Mouse (Mus musculus): ENCODE measurements around the gene 1110008P14Rik. TPM values are rescaled to one million over a fixed set of nuclear protein-coding genes. Genes with fewer than 3 reads are reported as not detected.
A peak's percentile ranks its signal among the peaks of the same experiment; 100 is the strongest.

Gene 1110008P14Rik
- total and polyA plus RNA-seq, 3 experiments = 24.3 to 32.4 (median 27.8) TPM

- Histone ChIP-seq H3K27me3 (replicated peaks) (peaks cover 29% of the 10 kb centered on the region), H3K79me2 (replicated peaks; ENCODE audit: control insufficient read depth, extremely low read depth, insufficient read depth, poor library complexity, severe bottlenecking) (no peaks in the 10 kb centered on the region), H3K4me1 (ENCODE audit: control insufficient read depth in 1 of 2, insufficient read depth in 2 of 2) (peaks cover 7 to 14% of the 10 kb centered on the region in 2 experiments; a peak in 3 of 4 replicates), H3K9me3 (replicated peaks; ENCODE audit: low read length) (peaks cover 4% of the 10 kb centered on the region), H3K4me2 (ENCODE audit: insufficient read depth, low read depth, poor library complexity, severe bottlenecking) (peak within 1 kb of the TSS; percentile 76), H3K27ac (ENCODE audit: insufficient read depth, low read depth) (peak within 1 kb of the TSS; percentile 50), H3K4me3 (replicated peaks in 1 of 3; ENCODE audit: low read depth in 2 of 3, low read length in 2 of 3, poor library complexity in 1 of 3) (peak within 1 kb of the TSS; percentile 77 to 92 (median 82)), H3K9ac (ENCODE audit: insufficient read depth, low read depth) (peak within 1 kb of the TSS; percentile 74), H3K36me3 (replicated peaks in 1 of 2; ENCODE audit: control insufficient read depth in 1 of 2, insufficient read depth in 1 of 2, low read length in 1 of 2) (peaks cover 3 to 20% of the 10 kb centered on the region in 2 experiments)
- DNase-seq (ENCODE audit: extremely low read depth) = peak; percentile 82
- in situ Hi-C loops (cut with MboI; ENCODE audit: low pct_ligation_motif_present, low pct_unique_long_range_greater_than_20kb, low sequenced_read_pairs) = loop anchor here (5.0 kb wide), 1 partner anchor 167 kb away; no protein-coding TSS in a partner anchor
- dilution Hi-C loops (cut with MboI; ENCODE audit: extremely low pct_ligation_motif_present, extremely low pct_unique_long_range_greater_than_20kb, low sequenced_read_pairs) = no loop called here
- TF ChIP-seq ZNF384 (IDR thresholded peaks at IDR 0.05; ENCODE audit: low read depth, low read length) = no peak
- no peak for TF ChIP-seq CTCF (conservative IDR thresholded peaks at IDR 0.05 in 1 of 2, IDR thresholded peaks at IDR 0.05 in 1 of 2; ENCODE audit: low read depth in 2 of 2, low read length in 2 of 2)
- TF ChIP-seq E2F4 (IDR thresholded peaks at IDR 0.05; ENCODE audit: insufficient replicate concordance, low read depth, low read length) = no peak
- no peak for TF ChIP-seq ZMIZ1 (IDR thresholded peaks at IDR 0.05; ENCODE audit: low read depth, low read length)
- TF ChIP-seq JUN (IDR thresholded peaks at IDR 0.05; ENCODE audit: insufficient read depth, low read depth, low read length) = no peak
- peak; percentile 25 for TF ChIP-seq POLR2A (IDR thresholded peaks at IDR 0.05; ENCODE audit: low read depth, low read length)
- peak; percentile 82 for TF ChIP-seq HCFC1 (IDR thresholded peaks at IDR 0.05; ENCODE audit: low read depth, low read length)
- TF ChIP-seq GABPA (IDR thresholded peaks at IDR 0.05; ENCODE audit: insufficient replicate concordance, low read depth, low read length) = no peak
- TF ChIP-seq MAZ (IDR thresholded peaks at IDR 0.05; ENCODE audit: low read depth, low read length) = 0 out of 2 replicates have a peak, but pooled peaks have one; percentile 26
- no peak for TF ChIP-seq NRF1 (IDR thresholded peaks at IDR 0.05; ENCODE audit: low read depth, low read length)
- TF ChIP-seq SIN3A (IDR thresholded peaks at IDR 0.05; ENCODE audit: low read length) = peak; percentile 98
- no peak for TF ChIP-seq CHD2 (IDR thresholded peaks at IDR 0.05; ENCODE audit: low read length)
- no peak for TF ChIP-seq POLR2AphosphoS2 (IDR thresholded peaks at IDR 0.05; ENCODE audit: low read depth, low read length)
- peak; percentile 100 for TF ChIP-seq MAX (IDR thresholded peaks at IDR 0.05; ENCODE audit: low read length)
- TF ChIP-seq TBP (conservative IDR thresholded peaks at IDR 0.05; ENCODE audit: low read depth, low read length) = no peak
- peak; percentile 3; the same call in 1 of the 2 replicates for TF ChIP-seq BHLHE40 (IDR thresholded peaks at IDR 0.05; ENCODE audit: low read depth, low read length)
- TF ChIP-seq IRF4 (IDR thresholded peaks at IDR 0.05; ENCODE audit: low read depth, low read length) = no peak; the same call in none of the 2 replicates
- TF ChIP-seq MAFK (IDR thresholded peaks at IDR 0.05; ENCODE audit: insufficient replicate concordance, low read length) = no peak
- TF ChIP-seq ZKSCAN1 (IDR thresholded peaks at IDR 0.05; ENCODE audit: borderline replicate concordance, low read depth, low read length) = no peak
- no peak; the same call in none of the 2 replicates for TF ChIP-seq MXI1 (IDR thresholded peaks at IDR 0.05; ENCODE audit: low read depth, low read length)
- 0 out of 2 replicates have a peak, but pooled peaks have one; percentile 58 for TF ChIP-seq UBTF (IDR thresholded peaks at IDR 0.05; ENCODE audit: low read depth, low read length)
- TF ChIP-seq RAD21 (IDR thresholded peaks at IDR 0.05; ENCODE audit: low read depth, low read length) = no peak
- no peak for TF ChIP-seq NELFE (IDR thresholded peaks at IDR 0.05; ENCODE audit: low read depth, low read length)
- TF ChIP-seq TCF12 (IDR thresholded peaks at IDR 0.05; ENCODE audit: low read depth, low read length) = peak; percentile 31; the same call in 1 of the 2 replicates
- TF ChIP-seq RCOR1 (conservative IDR thresholded peaks at IDR 0.05; ENCODE audit: low read depth, low read length) = no peak
- TF ChIP-seq ZC3H11A (IDR thresholded peaks at IDR 0.05; ENCODE audit: low read depth, low read length) = no peak
- peak; percentile 82 for TF ChIP-seq USF2 (conservative IDR thresholded peaks at IDR 0.05; ENCODE audit: low read depth, low read length)
- no peak for TF ChIP-seq CHD1 (IDR thresholded peaks at IDR 0.05; ENCODE audit: low read depth, low read length)
- TF ChIP-seq EP300 (IDR thresholded peaks at IDR 0.05; ENCODE audit: low read length) = no peak
- TF ChIP-seq MEF2A (IDR thresholded peaks at IDR 0.05; ENCODE audit: borderline replicate concordance, low read depth, low read length) = no peak; the same call in 1 of the 2 replicates
- TF ChIP-seq MYC (IDR thresholded peaks at IDR 0.05; ENCODE audit: low read depth, low read length) = no peak
- no peak for TF ChIP-seq ETS1 (conservative IDR thresholded peaks at IDR 0.05; ENCODE audit: low read depth, low read length)
- no peak; the same call in 1 of the 2 replicates for TF ChIP-seq KAT2A (IDR thresholded peaks at IDR 0.05; ENCODE audit: insufficient replicate concordance, low read length)
- TF ChIP-seq SMC3 (IDR thresholded peaks at IDR 0.05; ENCODE audit: low read depth, low read length) = no peak
- TF ChIP-seq PAX5 (IDR thresholded peaks at IDR 0.05; ENCODE audit: low read length) = no peak
- peak; percentile 92 for TF ChIP-seq USF1 (IDR thresholded peaks at IDR 0.05; ENCODE audit: low read depth, low read length)
- peak; percentile 97 for TF ChIP-seq ELF1 (IDR thresholded peaks at IDR 0.05; ENCODE audit: low read depth, low read length)
These were observed 13.8 kb upstream of the 1110008P14Rik start, which contains the start of gene Ptges2 for GRCm38 (mm10) chr2:32395484-32395945. Gene Ptges2, plus strand, starts transcription at chr2:32395896.

All from CH12.LX (cell line).